Mouse (Mus musculus) ES-Bruce4 (cell line): Measurements from ENCODE around the gene Gstm2. TPM values are rescaled to one million over a fixed set of nuclear protein-coding genes. Genes with fewer than 3 reads are reported as not detected.

ENCODE experiments used
- H3K27ac ChIP-seq: 2 replicates; pipeline ENCODE4 v1.5.1; 2012; ENCODE audit warnings: low read length, inconsistent platforms; ENCODE audit not compliant: insufficient read depth
- H3K27me3 ChIP-seq: 2 replicates; pipeline ENCODE4 v1.6.1; 2012; ENCODE audit warnings: mild to moderate bottlenecking, low read length, inconsistent platforms; ENCODE audit not compliant: control insufficient read depth, poor library complexity, insufficient read depth, severe bottlenecking
- H3K36me3 ChIP-seq: 2 replicates; pipeline ENCODE4 v1.6.1; 2012; ENCODE audit warnings: inconsistent platforms, mild to moderate bottlenecking, low read length, moderate library complexity; ENCODE audit not compliant: control insufficient read depth, poor library complexity, insufficient read depth, severe bottlenecking
- H3K4me1 ChIP-seq: one replicate; pipeline ENCODE4 v1.8.1; 2011; ENCODE audit warnings: low read length; ENCODE audit not compliant: control insufficient read depth, insufficient read depth
- H3K4me3 ChIP-seq: 2 replicates; pipeline ENCODE4 v1.5.1; 2011; ENCODE audit warnings: low read depth, mild to moderate bottlenecking, low read length
- H3K9ac ChIP-seq: 2 replicates; pipeline ENCODE4 v1.6.1; 2012; ENCODE audit warnings: low read depth, mild to moderate bottlenecking, inconsistent platforms; ENCODE audit not compliant: poor library complexity, severe bottlenecking
- H3K9me3 ChIP-seq: replicated peaks from 2 replicates; pipeline ENCODE4 v1.6.1; 2012; ENCODE audit warnings: mild to moderate bottlenecking, low read length, inconsistent platforms; ENCODE audit not compliant: control insufficient read depth, poor library complexity, insufficient read depth, severe bottlenecking
- CTCF ChIP-seq: IDR thresholded peaks from one replicate; pipeline ENCODE4 v1.8.1; 2011; ENCODE audit warnings: low read depth, low read length
- EP300 ChIP-seq: IDR thresholded peaks from 2 replicates; pipeline ENCODE4 v1.6.1; 2011; ENCODE audit warnings: low read depth, low read length; ENCODE audit not compliant: insufficient read depth
- POLR2A ChIP-seq: IDR thresholded peaks from one replicate; pipeline ENCODE4 v1.8.1; 2011; ENCODE audit warnings: low read length; ENCODE audit not compliant: insufficient read depth
- polyA plus RNA-seq: library from polyadenylated mRNA; stranded (reverse); fragments of >200 nt; gene quantifications from 2 replicates; pipeline ENCODE4 v1.2.4, GENCODE M21; 2011; ENCODE audit warnings: low read depth; ENCODE audit not compliant: missing spikeins, insufficient read depth, insufficient read length

The Gstm2 gene
- polyA plus RNA-seq: 74.8 and 77.0 TPM in 2 replicates

GRCm38 (mm10) chr3:107986041-107986562, at the start of gene Gstm2:
Gene Gstm2, minus strand, starts transcription at chr3:107986453.
- no peaks in the 10 kb centered on the region for H3K27me3 ChIP-seq
- H3K4me3 ChIP-seq: peak within 1 kb of the TSS; percentile 49
- H3K9ac ChIP-seq: peak within 1 kb of the TSS; percentile 46; the same call in 1 of the 2 replicates
- no peaks in the 10 kb centered on the region for H3K36me3 ChIP-seq
- H3K9me3 ChIP-seq: no peaks in the 10 kb centered on the region
- TF ChIP-seq CTCF: no peak
- TF ChIP-seq EP300: no peak
- TF ChIP-seq POLR2A: peak; percentile 24
- H3K27ac ChIP-seq: no peak within 1 kb of the TSS
- H3K4me1 ChIP-seq: no peaks in the 10 kb centered on the region

- Histone ChIP-seq H3K4me1 (no peaks in the 10 kb centered on the region), H3K27ac (no peak overlapping the region), H3K4me3 (no peak overlapping the region), H3K9ac (no peak overlapping the region), H3K9me3 (no peaks in the 10 kb centered on the region), H3K36me3 (no peaks in the 10 kb centered on the region), H3K27me3 (no peaks in the 10 kb centered on the region)
- TF ChIP-seq EP300 (no peak), POLR2A (no peak), CTCF (no peak)
Measured at GRCm38 (mm10) chr3:108033156-108033555, 46.9 kb upstream of the Gstm2 start.

GRCm38 (mm10) chr3:108032113-108032512, 45.9 kb upstream of the Gstm2 start:
- H3K4me1 ChIP-seq: no peaks in the 10 kb centered on the region
- H3K27ac ChIP-seq: no peak overlapping the region
- H3K9ac ChIP-seq: no peak overlapping the region
- no peaks in the 10 kb centered on the region for H3K36me3 ChIP-seq
- TF ChIP-seq CTCF: no peak
- TF ChIP-seq POLR2A: no peak
- no peak for TF ChIP-seq EP300
- H3K4me3 ChIP-seq: no peak overlapping the region
- H3K27me3 ChIP-seq: no peaks in the 10 kb centered on the region
- no peaks in the 10 kb centered on the region for H3K9me3 ChIP-seq

GRCm38 (mm10) chr3:108028641-108029365, 42.5 kb upstream of the Gstm2 start:
- no peak for TF ChIP-seq CTCF
- no peak for TF ChIP-seq EP300
- TF ChIP-seq POLR2A: no peak
- H3K9ac ChIP-seq: no peak overlapping the region
- H3K4me3 ChIP-seq: no peak overlapping the region
- no peaks in the 10 kb centered on the region for H3K4me1 ChIP-seq
- H3K27ac ChIP-seq: no peak overlapping the region
- H3K36me3 ChIP-seq: no peaks in the 10 kb centered on the region
- H3K9me3 ChIP-seq: no peaks in the 10 kb centered on the region
- H3K27me3 ChIP-seq: no peaks in the 10 kb centered on the region

- Histone ChIP-seq H3K27me3 (no peaks in the 10 kb centered on the region), H3K4me3 (no peak overlapping the region), H3K36me3 (no peaks in the 10 kb centered on the region), H3K4me1 (no peaks in the 10 kb centered on the region), H3K9ac (no peak overlapping the region), H3K9me3 (no peaks in the 10 kb centered on the region), H3K27ac (no peak overlapping the region)
- TF ChIP-seq EP300 (no peak), CTCF (no peak), POLR2A (no peak)
Measured at GRCm38 (mm10) chr3:108026597-108026996, 40.3 kb upstream of the Gstm2 start.

- TF ChIP-seq CTCF (no peak), EP300 (no peak), POLR2A (no peak)
- Histone ChIP-seq H3K9ac (no peak overlapping the region), H3K27ac (no peak overlapping the region), H3K4me1 (no peaks in the 10 kb centered on the region), H3K4me3 (no peak overlapping the region), H3K36me3 (no peaks in the 10 kb centered on the region), H3K27me3 (no peaks in the 10 kb centered on the region), H3K9me3 (no peaks in the 10 kb centered on the region)
Measured at GRCm38 (mm10) chr3:108026049-108026448, 39.8 kb upstream of the Gstm2 start.
